Mouse (Mus musculus): ENCODE data around the gene Gm17660.

GRCm38 (mm10) chr5:104035066-104035465 is 42.3 kb downstream of the Gm17660 start:
- TF ChIP-seq CTCF (IDR thresholded peaks at IDR 0.05; ENCODE audit: low read depth, low read length) (no peak), POLR2A (IDR thresholded peaks at IDR 0.05; ENCODE audit: borderline replicate concordance, low read depth, low read length) (no peak)

Data from bone marrow macrophage, adult 2 months (primary cell).